Mouse (Mus musculus) kidney, adult 18-20 months (tissue): ENCODE results near the gene Gm10057.
"Not testable (repeated sequence)": the region's sequence is repeated elsewhere in the genome, so short reads cannot be mapped to it uniquely, and the experiment has no call there.

ENCODE experiments used
- DNase-seq: peaks from one replicate; pipeline ENCODE4 v3.0.0; 2021

Gm10057 gene

GRCm38 (mm10) chrX:154054939-154055338 is at the start of gene Gm10057:
Gm10057 (minus strand) TSS chrX:154055039.
- DNase-seq = not testable (repeated sequence)

GRCm38 (mm10) chrX:154033727-154034126 is 21.1 kb downstream of the Gm10057 start, which contains the start of gene 4921511M17Rik:
4921511M17Rik (minus strand) TSS chrX:154033827.
- not testable (repeated sequence) for DNase-seq

GRCm38 (mm10) chrX:154012540-154012939 is 42.3 kb downstream of the Gm10057 start, which contains the start of gene Samt1:
Samt1 (minus strand) TSS chrX:154012640.
- DNase-seq = not testable (repeated sequence)
